Mouse (Mus musculus) liver, embryonic 12.5 days (tissue): ENCODE results near the gene Bbof1. TPM values are rescaled to one million over a fixed set of nuclear protein-coding genes. Genes with fewer than 3 reads are reported as not detected.

Experiments used
- ATAC-seq: fragments of 200-750 bp; cut with Nextera tagmentation; 2 replicates; pipeline ENCODE4 v1.8.0; 2017; ENCODE audit warnings: moderate number of reproducible peaks, mild to moderate bottlenecking, moderate library complexity
- H3K27ac ChIP-seq: fragments of 300-500 bp; sonication (generic); 2 replicates; pipeline ENCODE4 v1.5.1; 2016; ENCODE audit warnings: mild to moderate bottlenecking
- H3K27me3 ChIP-seq: fragments of 300-500 bp; sonication (generic); replicated peaks from 2 replicates; pipeline ENCODE4 v1.6.1; 2016; ENCODE audit warnings: mild to moderate bottlenecking, moderate library complexity
- H3K36me3 ChIP-seq: fragments of 300-500 bp; sonication (generic); 2 replicates; pipeline ENCODE4 v1.6.1; 2016; ENCODE audit warnings: mild to moderate bottlenecking, moderate library complexity
- H3K4me1 ChIP-seq: fragments of 300-500 bp; sonication (generic); 2 replicates; pipeline ENCODE4 v1.6.1; 2016
- H3K4me2 ChIP-seq: fragments of 300-500 bp; sonication (generic); 2 replicates; pipeline ENCODE4 v1.6.1; 2016; ENCODE audit warnings: mild to moderate bottlenecking, moderate library complexity
- H3K4me3 ChIP-seq: fragments of 300-500 bp; sonication (generic); 2 replicates; pipeline ENCODE4 v1.5.1; 2016; ENCODE audit warnings: mild to moderate bottlenecking, moderate library complexity
- H3K9ac ChIP-seq: fragments of 300-500 bp; sonication (generic); 2 replicates; pipeline ENCODE4 v1.6.1; 2016; ENCODE audit warnings: mild to moderate bottlenecking, moderate library complexity
- H3K9me3 ChIP-seq: fragments of 300-500 bp; sonication (generic); replicated peaks from 2 replicates; pipeline ENCODE4 v1.6.1; 2016; ENCODE audit warnings: mild to moderate bottlenecking, moderate library complexity
- WGBS: fragments of 180-500 bp; shearing (Covaris S2); methylation state at CpG from one replicate; pipeline ENCODE4 v1.1.7; 2016; ENCODE audit not compliant: insufficient replicate concordance; 5-methylcytosine and 5-hydroxymethylcytosine counted together
- polyA plus RNA-seq: library from polyadenylated mRNA; unstranded; fragments of >200 nt; fragmentation: Nextera tagmentation; extraction: Ambion mirVana; gene quantifications from 2 replicates; pipeline ENCODE4 v1.2.1, GENCODE M21; 2016

Bbof1 gene
- polyA plus RNA-seq, 1 experiment from 2014 or later: 0.51 TPM

DNA sequence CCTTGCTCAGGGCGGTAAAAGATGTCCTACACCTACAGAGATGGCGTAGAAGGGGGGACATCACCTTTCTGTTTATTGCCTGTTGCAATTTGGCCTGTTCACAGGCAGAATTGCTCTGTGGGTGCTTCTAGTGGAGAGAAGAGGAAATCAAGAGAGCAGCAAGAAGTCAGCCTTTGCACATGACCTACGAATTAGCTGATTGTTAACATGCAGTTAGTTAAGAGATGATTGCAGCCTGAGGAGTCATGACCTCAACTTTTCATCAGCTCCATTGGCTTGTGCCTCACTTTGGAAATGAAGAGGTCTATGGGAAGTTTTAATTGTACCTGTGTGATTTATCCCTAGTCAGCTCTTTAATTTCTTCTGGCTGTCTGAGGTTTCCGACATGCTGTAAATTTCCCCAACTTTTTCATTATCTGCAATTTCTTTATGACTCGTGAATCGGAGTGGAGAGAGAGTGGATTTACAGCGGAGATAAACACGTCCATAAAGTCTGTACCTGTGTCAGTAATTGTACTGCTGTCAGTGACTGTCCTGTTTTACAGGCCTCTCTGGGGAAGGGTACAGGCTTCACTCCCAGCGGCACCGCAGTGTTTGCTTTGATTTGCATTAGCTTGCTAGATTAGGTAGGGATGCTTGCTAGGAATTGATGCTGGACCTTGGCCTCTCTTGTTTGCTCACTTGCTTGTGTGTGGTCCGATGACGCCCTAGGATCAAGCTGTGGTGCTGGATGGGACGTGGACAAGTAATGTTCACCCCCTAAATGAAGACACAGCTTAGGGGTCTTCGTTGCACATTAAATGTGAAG lies 74.1 kb downstream of the Bbof1 start:
- H3K9me3 ChIP-seq: no peaks in the 10 kb centered on the region
- no peak overlapping the region for H3K4me3 ChIP-seq
- peaks cover 16% of the 10 kb centered on the region for H3K36me3 ChIP-seq
- peak; percentile 42; the same call in 1 of the 2 replicates for ATAC-seq
- H3K9ac ChIP-seq: no peak overlapping the region
- no peaks in the 10 kb centered on the region for H3K27me3 ChIP-seq
- H3K27ac ChIP-seq: peak overlapping the region; percentile 57; the same call in 1 of the 2 replicates
- WGBS: 81% methylated on average over 14 of the region's 14 CpGs
- H3K4me1 ChIP-seq: peaks cover 16% of the 10 kb centered on the region
- H3K4me2 ChIP-seq: no peak overlapping the region

- H3K27me3 ChIP-seq: no peaks in the 10 kb centered on the region
- H3K9me3 ChIP-seq: no peaks in the 10 kb centered on the region
- no peak overlapping the region for H3K27ac ChIP-seq
- 53% methylated on average over 8 of the region's 8 CpGs for WGBS
- no peak overlapping the region for H3K9ac ChIP-seq
- no peak overlapping the region for H3K4me3 ChIP-seq
- no peak for ATAC-seq
- H3K36me3 ChIP-seq: no peaks in the 10 kb centered on the region; the same call in 1 of the 2 replicates
- H3K4me1 ChIP-seq: peaks cover 6% of the 10 kb centered on the region; the same call in 1 of the 2 replicates
- no peak overlapping the region for H3K4me2 ChIP-seq
These were observed 78.6 kb downstream of the Bbof1 start for GRCm38 (mm10) chr12:84487324-84488056.

Other genes starting within 250 kb of the Bbof1 start
- gene Elmsan1, start 190.2 kb upstream of the Bbof1 start, polyA plus RNA-seq: 6.9 and 8.0 TPM in 2 replicates
- 34.9 and 35.0 TPM in 2 replicates for gene Ptgr2, start 123.8 kb upstream of the Bbof1 start, polyA plus RNA-seq
- gene Zfp410, start 92.2 kb upstream of the Bbof1 start, polyA plus RNA-seq: 51.0 and 51.9 TPM in 2 replicates
- 31.9 and 34.1 TPM in 2 replicates for gene Coq6, start 47.4 kb upstream of the Bbof1 start, polyA plus RNA-seq
- 2.3 and 2.4 TPM in 2 replicates for gene Fam161b, start 47.2 kb upstream of the Bbof1 start, polyA plus RNA-seq
- 11.5 and 12.0 TPM in 2 replicates for gene Entpd5, start within 50 bp of the Bbof1 start, polyA plus RNA-seq
- 17.7 and 18.2 TPM in 2 replicates for gene Rnf113a2, start 8.1 kb downstream of the Bbof1 start, polyA plus RNA-seq
- gene Aldh6a1, start 41.9 kb downstream of the Bbof1 start, polyA plus RNA-seq: 17.4 and 17.9 TPM in 2 replicates
- gene Lin52, start 42.4 kb downstream of the Bbof1 start, polyA plus RNA-seq: 15.3 and 15.5 TPM in 2 replicates
- gene Vsx2, start 160.7 kb downstream of the Bbof1 start, polyA plus RNA-seq: not detected in 2 replicates
- gene Abcd4, start 208.3 kb downstream of the Bbof1 start, polyA plus RNA-seq: 5.6 and 5.9 TPM in 2 replicates
- not detected in 2 replicates for gene Vrtn, start 231.9 kb downstream of the Bbof1 start, polyA plus RNA-seq